Mouse (Mus musculus) neural tube, embryonic 13.5 days (tissue): Measurements from ENCODE around the gene Nfkbid. TPM values are rescaled to one million over a fixed set of nuclear protein-coding genes. Genes with fewer than 3 reads are reported as not detected.
"Not testable (repeated sequence)": the region's sequence is repeated elsewhere in the genome, so short reads cannot be mapped to it uniquely, and the experiment has no call there.

Source experiments
- ATAC-seq: fragments of 200-750 bp; cut with Nextera tagmentation; 2 replicates; pipeline ENCODE4 v1.8.0; 2017; ENCODE audit warnings: low read depth, mild to moderate bottlenecking, moderate TSS enrichment, moderate library complexity
- H3K27ac ChIP-seq: fragments of 300-500 bp; sonication (generic); replicated peaks from 2 replicates; pipeline ENCODE4 v1.5.1; 2015; ENCODE audit warnings: moderate library complexity, mild to moderate bottlenecking, inconsistent platforms
- H3K27me3 ChIP-seq: fragments of 300-500 bp; sonication (generic); 2 replicates; pipeline ENCODE4 v1.6.1; 2015; ENCODE audit warnings: mild to moderate bottlenecking, inconsistent platforms
- H3K36me3 ChIP-seq: fragments of 300-500 bp; sonication (generic); 2 replicates; pipeline ENCODE4 v1.6.1; 2015; ENCODE audit warnings: mild to moderate bottlenecking, inconsistent platforms
- H3K4me1 ChIP-seq: fragments of 300-500 bp; sonication (generic); replicated peaks from 2 replicates; pipeline ENCODE4 v1.6.1; 2015; ENCODE audit warnings: inconsistent platforms
- H3K4me2 ChIP-seq: fragments of 300-500 bp; sonication (generic); 2 replicates; pipeline ENCODE4 v1.6.1; 2015; ENCODE audit warnings: inconsistent platforms, mild to moderate bottlenecking, moderate library complexity
- H3K4me3 ChIP-seq: fragments of 300-500 bp; sonication (generic); 2 replicates; pipeline ENCODE4 v1.5.1; 2015; ENCODE audit warnings: mild to moderate bottlenecking, inconsistent platforms
- H3K9ac ChIP-seq: fragments of 300-500 bp; sonication (generic); 2 replicates; pipeline ENCODE4 v1.6.1; 2015; ENCODE audit warnings: moderate library complexity, mild to moderate bottlenecking, inconsistent platforms
- H3K9me3 ChIP-seq: fragments of 300-500 bp; sonication (generic); 2 replicates; pipeline ENCODE4 v1.6.1; 2016; ENCODE audit warnings: inconsistent platforms
- WGBS: fragments of 180-500 bp; shearing (Covaris S2); methylation state at CpG from one replicate; pipeline ENCODE4 v1.1.7; 2015; 5-methylcytosine and 5-hydroxymethylcytosine counted together
- polyA plus RNA-seq: library from polyadenylated mRNA; unstranded; fragments of >200 nt; fragmentation: Nextera tagmentation; extraction: Ambion mirVana; gene quantifications from 2 replicates; pipeline ENCODE4 v1.2.1, GENCODE M21; 2015

Nfkbid gene
- polyA plus RNA-seq, 1 experiment from 2014 or later: 2.8 TPM

- Histone ChIP-seq H3K27me3 (peaks cover 77% of the 10 kb centered on the region), H3K4me3 (peak overlapping the region; percentile 17; the same call in 1 of the 2 replicates), H3K4me1 (peaks cover 41% of the 10 kb centered on the region), H3K27ac (no peak overlapping the region), H3K4me2 (peak overlapping the region; percentile 36), H3K9me3 (no peaks in the 10 kb centered on the region), H3K36me3 (no peaks in the 10 kb centered on the region), H3K9ac (no peak overlapping the region)
- ATAC-seq: no peak
- WGBS: 10% methylated on average over 6 of the region's 6 CpGs
These were observed 32.7 kb downstream of the Nfkbid start for GRCm38 (mm10) chr7:30454259-30454658.

GRCm38 (mm10) chr7:30456487-30456886, 35.0 kb downstream of the Nfkbid start:
- Histone ChIP-seq H3K27ac (no peak overlapping the region), H3K4me2 (peak overlapping the region; percentile 58), H3K4me3 (peak overlapping the region; percentile 29), H3K4me1 (peaks cover 41% of the 10 kb centered on the region), H3K36me3 (no peaks in the 10 kb centered on the region), H3K9ac (peak overlapping the region; percentile 51), H3K9me3 (no peaks in the 10 kb centered on the region), H3K27me3 (peaks cover 95% of the 10 kb centered on the region)
- ATAC-seq: no peak
- under 1% methylated on average over 9 of the region's 9 CpGs for WGBS

GRCm38 (mm10) chr7:30456911-30457628, 35.5 kb downstream of the Nfkbid start:
- Histone ChIP-seq H3K27me3 (peaks cover 95% of the 10 kb centered on the region), H3K36me3 (no peaks in the 10 kb centered on the region), H3K27ac (no peak overlapping the region), H3K4me3 (peak overlapping the region; percentile 29), H3K4me1 (peaks cover 41% of the 10 kb centered on the region), H3K9me3 (no peaks in the 10 kb centered on the region), H3K9ac (peak overlapping the region; percentile 51), H3K4me2 (peak overlapping the region; percentile 58)
- ATAC-seq: peak; percentile 36
- WGBS: 1% methylated on average over 31 of the region's 31 CpGs

- peak within 1 kb of the TSS; percentile 58 for H3K4me2 ChIP-seq
- peaks cover 97% of the 10 kb centered on the region for H3K27me3 ChIP-seq
- WGBS: under 1% methylated on average over 16 of the region's 16 CpGs
- peak within 1 kb of the TSS; percentile 29 for H3K4me3 ChIP-seq
- H3K9me3 ChIP-seq: no peaks in the 10 kb centered on the region
- H3K9ac ChIP-seq: peak within 1 kb of the TSS; percentile 51
- H3K27ac ChIP-seq: 0 out of 2 replicates have a peak within 1 kb of the TSS, but pooled peaks have one; percentile 18
- peak; percentile 91 for ATAC-seq
- peaks cover 41% of the 10 kb centered on the region for H3K4me1 ChIP-seq
- H3K36me3 ChIP-seq: no peaks in the 10 kb centered on the region
These were observed 36.2 kb downstream of the Nfkbid start, which contains the start of the genes Kirrel2 and Nphs1 for GRCm38 (mm10) chr7:30457629-30458330. Kirrel2 (minus strand) TSS chr7:30457690. Nphs1 (plus strand) TSS chr7:30458315.

GRCm38 (mm10) chr7:30459484-30459883, 38.0 kb downstream of the Nfkbid start:
- H3K9ac ChIP-seq: no peak overlapping the region
- peaks cover 28% of the 10 kb centered on the region for H3K4me1 ChIP-seq
- ATAC-seq: no peak
- H3K27me3 ChIP-seq: peaks cover 98% of the 10 kb centered on the region
- H3K4me2 ChIP-seq: no peak overlapping the region
- WGBS: 45% methylated on average over 6 of the region's 6 CpGs
- no peak overlapping the region for H3K4me3 ChIP-seq
- H3K36me3 ChIP-seq: no peaks in the 10 kb centered on the region
- H3K9me3 ChIP-seq: no peaks in the 10 kb centered on the region
- no peak overlapping the region for H3K27ac ChIP-seq

- no peak for ATAC-seq
- Histone ChIP-seq H3K27ac (no peak overlapping the region), H3K9me3 (no peaks in the 10 kb centered on the region), H3K27me3 (peaks cover 98% of the 10 kb centered on the region), H3K4me1 (peaks cover 2% of the 10 kb centered on the region), H3K36me3 (no peaks in the 10 kb centered on the region), H3K4me2 (no peak overlapping the region), H3K4me3 (no peak overlapping the region), H3K9ac (no peak overlapping the region)
- WGBS: 22% methylated on average over 7 of the region's 7 CpGs
These were observed 42.0 kb downstream of the Nfkbid start for GRCm38 (mm10) chr7:30463568-30463967.

GRCm38 (mm10) chr7:30463996-30464395, 42.5 kb downstream of the Nfkbid start:
- H3K4me2 ChIP-seq: no peak overlapping the region
- H3K4me1 ChIP-seq: no peaks in the 10 kb centered on the region; the same call in 1 of the 2 replicates
- H3K9ac ChIP-seq: no peak overlapping the region
- 24% methylated on average over 4 of the region's 4 CpGs for WGBS
- no peaks in the 10 kb centered on the region for H3K36me3 ChIP-seq
- no peaks in the 10 kb centered on the region for H3K9me3 ChIP-seq
- H3K27me3 ChIP-seq: peaks cover 96% of the 10 kb centered on the region
- H3K27ac ChIP-seq: no peak overlapping the region
- ATAC-seq: no peak
- H3K4me3 ChIP-seq: no peak overlapping the region

GRCm38 (mm10) chr7:30464816-30465300, 43.3 kb downstream of the Nfkbid start:
- Histone ChIP-seq H3K27me3 (peaks cover 95% of the 10 kb centered on the region), H3K36me3 (no peaks in the 10 kb centered on the region), H3K4me2 (no peak overlapping the region), H3K9ac (no peak overlapping the region), H3K27ac (no peak overlapping the region), H3K9me3 (no peaks in the 10 kb centered on the region), H3K4me1 (no peaks in the 10 kb centered on the region; the same call in 1 of the 2 replicates), H3K4me3 (no peak overlapping the region)
- ATAC-seq: no peak
- 13% methylated on average over 6 of the region's 6 CpGs for WGBS

- Histone ChIP-seq H3K27me3 (peaks cover 19% of the 10 kb centered on the region), H3K4me3 (no peak overlapping the region), H3K9ac (no peak overlapping the region), H3K27ac (no peak overlapping the region), H3K9me3 (no peaks in the 10 kb centered on the region), H3K4me1 (peaks cover 2% of the 10 kb centered on the region), H3K36me3 (no peaks in the 10 kb centered on the region), H3K4me2 (no peak overlapping the region)
- ATAC-seq: no peak
- 42% methylated on average over 5 of the region's 5 CpGs for WGBS
These were observed 50.9 kb downstream of the Nfkbid start for GRCm38 (mm10) chr7:30472411-30472810.

- H3K4me1 ChIP-seq: peaks cover 9% of the 10 kb centered on the region
- H3K27me3 ChIP-seq: peaks cover 10% of the 10 kb centered on the region; the same call in 1 of the 2 replicates
- no peak for ATAC-seq
- no peak overlapping the region for H3K27ac ChIP-seq
- WGBS: 75% methylated on average over 4 of the region's 4 CpGs
- no peaks in the 10 kb centered on the region for H3K9me3 ChIP-seq
- H3K4me2 ChIP-seq: no peak overlapping the region
- no peaks in the 10 kb centered on the region for H3K36me3 ChIP-seq
- H3K4me3 ChIP-seq: no peak overlapping the region
- H3K9ac ChIP-seq: no peak overlapping the region
These were observed 53.5 kb downstream of the Nfkbid start for GRCm38 (mm10) chr7:30474999-30475398.

- not testable (repeated sequence) for H3K27ac ChIP-seq, H3K4me2 ChIP-seq, H3K9me3 ChIP-seq, H3K36me3 ChIP-seq, H3K4me3 ChIP-seq, ATAC-seq, H3K4me1 ChIP-seq, H3K9ac ChIP-seq
- peaks cover 12% of the 10 kb centered on the region; the same call in 1 of the 2 replicates for H3K27me3 ChIP-seq
- WGBS: 84% methylated on average over 7 of the region's 7 CpGs
These were observed 54.6 kb downstream of the Nfkbid start for GRCm38 (mm10) chr7:30476136-30476535.
